Mouse (Mus musculus) layer of hippocampus, postnatal 25 days (tissue): Measurements from ENCODE around the gene Elk4. TPM values are rescaled to one million over a fixed set of nuclear protein-coding genes. Genes with fewer than 3 reads are reported as not detected.
A peak's percentile ranks its signal among the peaks of the same experiment; 100 is the strongest.

Experiments used
- DNase-seq, 2 experiments: peaks; one replicate each; pipeline ENCODE4 v3.0.0; 2022; ENCODE audit warnings: mixed read lengths in 2 of 2, low spot score in 1 of 2; ENCODE audit errors: extremely low spot score in 1 of 2
- total RNA-seq, 2 experiments: library from RNA; stranded (reverse); gene quantifications; 2 replicates each; pipeline ENCODE4 v1.2.3; 2021

Elk4 gene
- total RNA-seq, 2 experiments from 2014 or later: 51.8 to 60.4 TPM

DNA sequence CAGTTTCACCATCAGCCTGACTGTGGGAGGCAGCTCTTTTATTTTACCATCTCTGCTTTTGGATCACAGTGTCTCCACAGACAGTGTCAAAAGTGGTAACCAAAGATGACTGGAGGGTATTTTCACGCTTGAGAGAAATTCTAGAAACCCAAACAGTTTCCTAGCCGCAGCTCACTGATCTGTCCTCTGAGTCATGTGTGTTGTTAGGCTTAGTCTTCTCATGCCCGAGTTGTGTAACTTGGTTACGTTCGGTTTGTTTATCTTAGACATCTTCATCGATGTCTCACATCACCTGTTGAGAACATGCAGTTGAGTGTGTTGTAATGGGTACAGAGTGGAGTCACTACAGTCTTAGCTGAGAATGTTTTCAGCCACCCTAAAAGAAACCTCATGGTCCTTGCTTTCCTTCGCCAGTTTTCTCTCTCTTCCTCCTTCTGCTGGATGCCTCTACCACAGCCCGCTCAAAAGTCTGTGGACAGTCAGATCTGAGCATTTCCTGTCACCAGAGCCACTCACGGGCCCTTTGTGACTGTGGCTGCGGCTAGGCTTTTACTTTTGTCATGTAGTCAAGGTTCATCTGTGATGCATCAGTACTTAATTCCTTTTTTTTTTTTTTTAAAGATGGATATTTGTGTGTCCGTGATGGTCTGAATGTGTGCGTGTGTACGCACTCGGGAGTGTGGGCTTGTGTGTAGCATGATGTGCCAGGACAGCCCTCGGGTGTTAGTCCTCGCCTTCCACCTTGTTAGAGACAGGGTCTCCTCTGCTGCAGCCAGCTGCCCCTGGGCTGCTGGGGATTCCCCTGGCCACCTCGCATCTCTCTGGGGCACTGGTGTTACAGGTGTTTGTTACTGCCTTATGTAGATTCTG lies 3.5 kb downstream of the Elk4 start:
- DNase-seq: no peak

DNA sequence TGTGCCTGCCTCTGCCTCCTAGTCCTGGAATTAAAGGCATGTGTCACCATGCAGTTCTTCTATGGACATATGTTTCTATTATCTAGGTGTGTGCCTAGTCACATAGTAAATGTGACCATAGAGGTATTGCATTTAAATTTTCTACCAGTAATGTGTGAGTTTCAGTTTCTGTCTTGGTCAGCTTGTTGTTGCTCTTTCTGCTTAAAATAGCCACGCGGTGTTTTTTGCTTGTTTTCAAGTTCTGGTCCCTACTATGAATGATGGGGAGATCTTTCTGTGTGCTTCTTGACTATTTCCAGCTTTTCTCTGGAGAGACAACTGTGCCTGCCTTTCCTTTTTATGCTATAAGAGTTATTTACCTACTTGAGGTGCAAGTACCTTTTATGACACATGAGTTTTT lies 4.4 kb downstream of the Elk4 start:
- no peak for DNase-seq

DNA sequence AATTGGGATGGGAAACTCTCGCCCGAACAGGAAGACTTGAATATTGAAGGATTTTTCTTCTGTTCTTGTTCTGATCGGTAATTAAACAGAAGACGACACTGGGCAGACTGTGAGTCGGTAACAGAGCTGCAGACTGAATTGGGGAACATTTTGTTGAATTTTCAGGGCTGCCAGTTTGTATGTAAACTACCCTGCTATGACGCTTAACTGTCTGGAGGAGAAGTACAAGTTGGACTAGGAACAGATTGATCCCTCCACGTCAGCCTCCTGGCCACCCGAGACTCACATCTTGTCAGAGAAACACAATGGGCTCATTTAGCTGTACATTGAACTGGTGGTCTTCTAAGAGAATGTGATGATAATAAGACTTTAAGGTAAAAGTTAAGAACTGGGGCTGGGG lies 5.5 kb downstream of the Elk4 start:
- DNase-seq: no peak

DNA sequence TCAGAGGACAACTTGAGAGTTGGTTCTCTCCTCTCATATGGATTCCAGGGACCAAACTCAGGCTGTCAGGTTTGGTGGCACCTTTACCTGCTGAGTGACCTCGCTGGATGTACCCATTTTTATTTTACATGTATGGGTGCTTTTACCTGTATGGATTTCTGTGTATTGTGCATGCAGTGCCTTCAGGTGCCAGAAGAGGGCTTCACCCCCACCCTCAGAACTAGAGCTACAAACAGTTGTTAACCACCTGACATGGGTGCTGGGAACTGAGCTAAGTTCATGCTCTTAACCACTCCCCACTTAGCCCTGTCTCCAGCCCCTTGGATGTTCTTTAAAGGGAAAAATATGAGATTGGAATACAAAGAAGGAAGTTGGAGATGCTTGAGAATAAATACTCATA lies 7.4 kb downstream of the Elk4 start:
- no peak for DNase-seq

DNA sequence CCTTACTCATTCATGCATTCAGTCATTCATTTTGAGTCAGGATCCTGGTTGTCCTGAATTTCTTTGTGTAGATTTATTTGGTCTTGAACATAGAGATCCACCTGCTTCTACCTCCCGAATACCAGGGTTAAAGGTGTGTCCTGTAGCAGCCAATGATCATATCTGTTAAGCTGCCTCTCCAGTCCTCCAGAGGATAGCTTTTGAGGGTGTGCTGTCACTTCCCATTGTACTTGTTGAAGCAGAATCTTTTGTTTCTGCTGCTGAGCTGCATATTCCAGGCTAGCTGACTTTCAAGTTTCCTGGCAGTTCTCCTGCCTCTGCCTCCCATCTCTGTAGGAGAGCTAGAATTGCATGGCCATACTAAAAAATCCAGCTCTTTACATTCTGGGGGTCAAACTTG lies 9.3 kb downstream of the Elk4 start:
- DNase-seq: no peak

DNA sequence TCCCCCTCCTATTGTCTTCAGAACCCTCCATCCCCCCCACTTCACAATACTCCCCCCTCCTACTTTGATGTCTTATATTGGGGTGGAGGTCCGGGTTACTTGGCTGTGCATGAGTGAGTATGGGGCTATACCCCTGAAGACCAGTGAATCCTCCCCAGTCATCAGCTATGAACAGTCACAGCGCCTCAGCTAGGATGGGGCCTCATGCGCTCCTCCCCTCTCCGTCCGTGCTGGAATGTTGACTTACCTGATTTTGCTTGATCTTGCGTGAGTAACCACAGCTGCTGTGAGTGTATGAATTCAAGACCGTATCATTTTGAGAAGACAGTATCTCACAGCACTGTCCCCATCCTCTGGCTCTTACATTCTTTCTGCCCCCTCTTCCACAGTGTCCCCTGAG lies 12.5 kb downstream of the Elk4 start:
- DNase-seq: no peak

DNA sequence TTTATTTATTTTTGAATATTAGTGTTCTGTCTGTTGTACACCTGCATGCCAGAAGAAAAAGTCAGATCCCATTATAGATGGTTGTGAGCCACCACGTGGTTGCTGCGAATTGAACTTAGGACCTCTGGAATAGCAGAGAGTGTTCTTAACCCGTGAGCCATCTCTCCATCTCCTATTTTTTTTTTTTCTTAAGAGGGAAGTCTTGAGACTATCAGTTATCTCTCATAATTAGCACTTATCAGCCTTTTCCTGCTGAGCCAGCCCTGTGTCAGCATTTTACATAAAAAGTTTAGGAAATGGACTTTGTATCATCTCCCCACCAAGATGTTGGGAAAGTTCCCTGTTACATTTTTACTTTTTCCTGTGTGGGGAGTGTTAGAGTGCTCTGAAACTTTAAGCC lies 14.7 kb downstream of the Elk4 start:
- no peak for DNase-seq

DNA sequence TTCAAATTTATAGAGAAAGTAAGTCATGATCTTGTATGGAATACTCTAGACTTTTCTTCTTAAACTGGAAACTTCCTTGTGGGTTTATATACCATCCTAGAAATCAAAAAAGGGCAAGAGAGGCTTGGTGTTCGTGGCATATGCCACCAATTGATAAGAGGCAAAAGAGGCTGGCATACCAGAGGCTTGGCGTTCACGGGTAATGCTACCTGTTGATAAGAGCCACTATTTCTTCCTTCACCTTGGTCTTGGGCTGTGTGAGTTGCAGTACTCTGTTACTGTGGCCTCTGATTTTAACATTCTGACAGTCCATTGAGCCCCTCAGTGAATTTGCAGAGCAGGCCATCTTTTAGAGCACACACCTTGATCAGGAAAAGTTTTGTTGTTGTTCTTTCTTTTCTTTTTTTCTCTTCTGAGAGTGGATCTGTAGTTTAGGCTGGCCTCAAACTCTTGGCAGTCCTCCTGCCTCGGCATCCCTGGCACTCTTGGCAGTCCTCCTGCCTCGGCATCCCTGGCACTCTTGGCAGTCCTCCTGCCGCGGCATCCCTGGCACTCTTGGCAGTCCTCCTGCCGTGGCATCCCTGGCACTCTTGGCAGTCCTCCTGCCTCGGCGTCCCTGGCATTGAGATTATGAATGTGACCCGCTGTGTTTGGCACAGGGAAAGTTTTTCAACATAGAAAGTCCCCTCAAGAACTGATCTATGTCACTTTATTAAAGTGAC lies 19.7 kb downstream of the Elk4 start:
- DNase-seq: no peak

DNA sequence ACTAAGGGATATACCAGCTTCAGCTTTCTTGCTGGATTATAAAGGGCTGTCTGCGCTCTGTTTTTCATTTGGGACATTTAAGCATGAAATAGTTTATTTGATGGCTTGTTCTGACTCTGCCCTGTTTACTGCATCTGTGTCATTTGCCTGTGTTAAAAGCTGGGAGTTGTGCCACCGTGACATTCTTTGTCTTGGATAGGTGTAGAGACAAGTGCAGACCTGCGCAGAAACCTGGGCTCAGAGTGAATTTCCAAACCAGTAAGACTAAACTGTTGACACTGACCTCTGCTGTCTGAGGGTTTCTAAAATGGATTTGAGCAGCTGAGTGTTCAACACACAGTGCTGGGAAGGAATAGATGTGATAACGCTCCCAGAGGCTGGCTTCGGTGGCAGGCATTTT lies 20.6 kb downstream of the Elk4 start:
- no peak for DNase-seq

DNA sequence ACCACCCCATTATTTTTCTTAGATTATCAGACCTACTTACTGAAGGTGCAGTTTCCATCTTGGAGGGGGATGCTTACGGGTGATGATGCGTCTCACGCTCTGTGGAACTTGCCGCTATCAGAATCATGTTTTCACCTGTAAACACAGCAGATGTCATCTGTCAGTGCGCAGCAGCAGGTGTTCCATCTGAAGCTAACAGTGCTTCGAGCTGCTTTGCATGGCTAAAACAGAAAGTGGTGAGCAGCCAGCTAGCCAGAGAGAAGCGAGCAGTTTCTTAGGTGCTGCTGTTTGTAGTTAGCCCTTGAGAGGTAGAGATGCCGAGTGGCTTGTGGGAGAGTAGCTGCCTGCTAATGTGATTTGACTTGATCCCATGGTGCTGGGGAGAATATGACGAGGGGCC lies 21.0 kb downstream of the Elk4 start:
- no peak for DNase-seq

DNA sequence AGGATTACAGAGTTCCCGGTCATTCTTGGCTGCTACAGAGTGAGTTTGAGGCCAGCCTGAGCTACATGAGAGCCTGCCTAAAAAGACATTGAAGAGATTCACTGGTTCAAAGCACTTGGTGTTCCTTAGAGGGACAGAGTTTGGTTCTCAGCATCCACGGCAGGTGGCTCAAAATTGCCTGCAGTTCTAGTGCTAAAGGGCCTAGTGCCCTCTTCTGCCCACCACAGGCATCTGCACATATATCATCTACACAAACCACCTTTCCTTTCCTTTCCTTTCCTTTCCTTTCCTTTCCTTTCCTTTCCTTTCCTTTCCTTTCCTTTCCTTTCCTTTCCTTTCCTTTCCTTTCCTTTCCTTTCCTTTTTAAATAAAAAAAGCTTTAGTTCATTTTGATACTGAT lies 23.2 kb downstream of the Elk4 start:
- no peak for DNase-seq

DNA sequence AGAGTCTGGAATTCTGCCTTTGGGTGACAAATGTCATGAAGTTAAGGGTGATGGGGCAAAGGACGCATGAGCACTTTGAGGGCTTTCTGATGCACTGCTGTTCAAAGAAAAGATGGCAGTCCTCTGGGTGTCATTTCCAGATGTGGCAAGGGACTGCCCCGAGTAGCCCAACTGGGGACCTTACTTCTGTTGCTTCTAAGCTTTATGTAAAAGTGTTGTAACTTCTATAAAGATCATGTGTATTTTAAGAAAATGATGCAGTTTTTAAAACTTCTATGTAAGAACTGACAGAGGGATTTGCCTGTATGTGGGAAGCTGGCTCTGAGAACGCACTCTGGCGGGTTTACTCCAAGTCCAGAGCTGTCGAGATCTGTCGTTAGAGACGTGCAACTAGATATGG lies 24.8 kb downstream of the Elk4 start:
- no peak for DNase-seq

DNA sequence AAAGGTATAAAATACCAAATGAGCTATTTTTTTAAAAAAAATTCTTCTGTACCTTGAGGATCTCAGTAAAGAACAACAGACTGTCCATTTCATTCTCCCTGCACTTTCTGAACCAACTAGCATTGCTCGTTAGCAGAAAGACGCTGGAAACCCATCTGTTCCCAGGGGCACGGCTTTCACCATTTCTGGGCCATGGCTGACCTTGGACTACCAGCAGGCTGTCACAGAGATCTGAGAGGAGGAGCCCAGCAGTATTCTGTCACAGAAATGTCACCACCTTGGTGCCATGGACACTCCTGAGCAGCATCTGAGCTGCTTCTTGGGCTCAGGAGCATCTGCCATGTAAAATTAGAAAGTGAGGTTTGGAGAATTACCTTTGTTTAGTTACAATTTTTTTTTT lies 30.3 kb downstream of the Elk4 start:
- DNase-seq: no peak

DNA sequence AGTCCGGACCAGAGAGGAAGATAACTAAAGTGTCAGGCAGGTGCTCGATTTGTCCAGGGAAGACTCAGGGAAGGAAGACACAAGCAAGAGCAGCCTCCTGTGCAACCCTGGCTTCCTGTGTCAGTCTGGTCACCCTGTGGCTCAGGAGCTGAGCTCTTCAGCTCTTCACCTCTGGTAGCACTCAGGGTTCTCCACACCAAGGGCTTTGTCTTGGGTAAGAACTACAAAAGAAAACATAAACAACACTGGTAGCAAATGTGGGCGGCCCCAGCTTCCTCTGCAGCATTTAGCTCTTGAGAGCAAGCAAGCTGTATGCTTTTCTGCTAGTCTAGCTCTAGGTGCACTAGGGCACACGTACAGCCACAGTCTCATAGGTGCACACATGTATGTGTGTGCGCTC lies 31.3 kb downstream of the Elk4 start:
- no peak for DNase-seq

DNA sequence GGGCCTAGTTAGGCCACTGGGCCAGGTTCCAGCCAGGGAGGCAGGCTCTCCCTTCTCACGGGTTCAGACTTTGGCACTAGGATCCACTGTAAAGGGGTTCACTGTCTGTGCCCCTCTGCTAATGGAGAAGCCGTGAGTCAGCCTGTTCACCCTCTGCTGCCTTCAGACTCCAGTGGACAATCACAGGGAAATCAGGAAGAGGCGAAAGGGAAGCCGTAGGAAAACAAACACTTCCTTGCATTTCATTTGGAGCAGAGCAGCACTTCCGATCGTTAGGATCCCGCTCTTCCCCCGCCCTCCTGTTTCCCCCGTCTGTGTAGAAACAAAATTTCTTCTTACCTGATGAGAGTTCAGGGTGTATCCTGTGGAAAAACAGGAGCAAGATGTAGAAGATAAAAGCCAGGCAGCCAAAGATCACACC lies 32.8 kb downstream of the Elk4 start:
- DNase-seq: no peak

DNA sequence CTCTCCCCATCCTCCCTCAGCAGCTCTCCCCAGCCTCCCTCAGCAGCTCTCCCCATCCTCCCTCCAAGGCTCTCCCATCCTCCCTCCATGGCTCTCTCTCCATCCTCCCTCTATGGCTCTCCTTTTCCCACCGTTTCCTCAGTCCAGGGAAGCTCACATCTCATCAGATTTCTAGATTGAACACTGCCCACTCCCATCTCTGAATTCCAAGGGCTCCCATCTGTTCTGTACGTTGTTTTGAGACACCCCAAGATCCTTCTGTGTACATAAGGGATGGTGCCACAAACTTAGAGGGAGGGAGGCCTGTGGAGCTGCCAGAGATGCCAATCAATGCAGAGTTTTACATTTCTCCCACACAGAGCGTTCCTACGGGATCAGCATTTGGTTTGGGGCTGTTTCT lies 36.4 kb downstream of the Elk4 start:
- DNase-seq: no peak

DNA sequence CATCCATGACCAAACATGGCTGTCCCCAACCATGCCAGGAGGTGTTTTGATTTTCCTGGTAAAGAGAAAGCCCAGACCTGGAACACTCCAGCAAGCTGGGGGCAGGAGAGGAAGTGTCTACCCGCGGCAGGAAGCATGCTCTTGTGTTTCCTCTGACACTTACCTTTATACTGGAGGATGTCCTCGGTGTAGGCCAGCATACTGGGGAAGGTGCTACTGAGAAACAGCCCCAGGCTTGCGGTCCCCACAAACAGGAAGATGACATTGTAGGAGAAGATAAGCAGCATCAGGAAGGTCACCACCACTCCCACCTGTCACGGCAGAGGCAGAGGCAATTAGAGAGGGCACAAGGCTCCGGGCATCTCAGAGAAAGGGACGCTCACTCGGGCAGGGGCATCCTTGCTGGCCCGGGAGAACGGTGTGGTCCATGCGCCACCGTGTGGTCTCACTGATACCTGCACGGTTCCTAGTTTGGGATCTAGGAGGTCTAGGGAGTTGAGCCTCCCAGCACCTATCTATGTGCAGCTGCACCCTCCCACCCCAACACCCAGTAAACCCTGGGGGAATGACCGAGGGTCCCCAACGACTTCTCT lies 38.8 kb downstream of the Elk4 start:
- peak; percentile 56 to 73 for DNase-seq

DNA sequence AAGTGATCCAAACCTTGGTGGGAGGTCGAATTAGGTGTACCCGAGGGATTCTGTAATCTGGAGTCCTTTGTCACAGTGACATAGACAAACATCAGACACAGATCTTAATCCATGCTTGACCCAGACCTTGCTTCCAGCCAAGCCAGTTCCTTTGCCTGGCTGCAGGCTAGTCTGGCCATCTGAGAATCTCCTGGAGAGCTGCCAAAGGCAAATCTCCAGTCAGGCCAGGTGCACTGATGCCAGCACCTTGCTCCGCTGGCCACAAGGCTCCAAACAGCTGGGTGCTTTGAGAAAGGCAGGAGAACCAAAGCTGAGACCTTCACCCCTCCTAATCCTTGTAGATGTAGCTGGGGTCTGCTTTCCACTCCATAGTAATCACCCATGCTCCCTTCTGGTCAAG lies 44.3 kb downstream of the Elk4 start:
- no peak for DNase-seq

DNA sequence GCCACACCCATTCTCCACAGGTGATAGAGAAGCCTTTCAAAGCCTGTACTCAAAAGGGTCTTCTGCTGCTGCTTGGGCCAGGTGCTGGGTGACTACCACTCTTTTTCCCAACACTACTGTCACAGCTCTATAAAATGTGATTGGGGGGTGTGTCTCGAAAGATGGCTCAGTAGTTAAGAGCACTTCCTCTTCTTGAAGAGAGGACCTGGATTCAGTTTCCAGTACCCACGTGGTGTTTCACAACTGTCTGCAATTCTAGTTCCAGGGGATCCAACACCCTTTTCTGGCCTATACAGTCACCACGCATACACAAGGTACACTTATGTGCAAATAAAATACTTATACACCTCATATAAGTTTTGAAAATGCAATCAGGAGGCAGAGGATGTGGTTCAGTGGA lies 47.0 kb downstream of the Elk4 start:
- DNase-seq: no peak

DNA sequence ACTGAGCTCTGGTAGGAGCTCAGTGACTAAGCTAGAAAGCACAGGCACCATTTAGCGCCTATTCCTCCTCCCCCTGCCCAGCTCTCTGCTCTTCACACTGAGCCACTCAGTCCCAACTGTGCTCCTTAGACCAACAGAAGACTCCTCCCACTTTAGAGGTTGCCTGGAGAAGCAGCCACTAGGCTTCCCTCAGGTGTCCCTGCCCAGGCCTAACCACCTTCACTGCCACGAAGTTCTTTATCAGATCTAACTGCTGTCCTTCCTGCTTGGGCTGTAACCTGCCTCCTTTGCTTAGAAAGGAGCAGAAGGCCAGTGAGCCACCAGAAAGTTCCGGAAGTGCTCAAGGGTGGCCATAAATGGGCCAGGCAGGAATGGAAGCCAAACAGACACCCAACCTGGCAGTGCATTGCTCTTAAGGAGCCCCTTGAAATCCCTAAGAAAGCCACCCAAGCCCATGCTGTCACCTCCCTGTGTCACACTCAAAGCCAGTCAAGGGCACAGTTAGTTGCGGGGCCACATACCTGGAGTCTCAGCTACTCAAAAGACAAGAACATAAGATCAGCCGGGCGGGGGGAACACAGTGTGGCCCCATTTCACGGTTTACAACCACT lies 47.8 kb downstream of the Elk4 start:
- DNase-seq: no peak

DNA sequence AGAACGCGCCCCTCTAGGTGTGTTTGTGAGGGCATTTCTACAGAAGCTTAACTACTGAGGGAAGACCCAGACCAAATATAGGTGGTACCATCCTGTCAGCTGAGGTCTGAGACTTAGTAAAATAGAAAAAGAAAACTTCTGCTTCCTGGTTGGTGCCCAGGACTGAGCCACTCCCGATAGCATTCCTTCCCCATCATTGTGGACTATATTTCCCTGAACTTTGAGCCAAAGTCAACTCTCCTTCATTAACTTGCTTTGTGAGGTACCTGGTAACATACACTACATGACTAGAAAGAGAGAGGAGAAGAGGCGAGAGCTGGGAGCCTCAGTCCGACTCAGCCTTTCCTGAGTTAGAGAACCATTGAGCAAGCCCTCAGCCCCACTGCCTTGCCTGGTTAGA lies 51.2 kb downstream of the Elk4 start:
- DNase-seq: no peak
